Mouse (Mus musculus): ENCODE results near the gene Shisal1. TPM values are rescaled to one million over a fixed set of nuclear protein-coding genes. Genes with fewer than 3 reads are reported as not detected.

The Shisal1 gene
- total RNA-seq, 2 experiments from 2014 or later = 0.75 to 2.4 TPM

DNA sequence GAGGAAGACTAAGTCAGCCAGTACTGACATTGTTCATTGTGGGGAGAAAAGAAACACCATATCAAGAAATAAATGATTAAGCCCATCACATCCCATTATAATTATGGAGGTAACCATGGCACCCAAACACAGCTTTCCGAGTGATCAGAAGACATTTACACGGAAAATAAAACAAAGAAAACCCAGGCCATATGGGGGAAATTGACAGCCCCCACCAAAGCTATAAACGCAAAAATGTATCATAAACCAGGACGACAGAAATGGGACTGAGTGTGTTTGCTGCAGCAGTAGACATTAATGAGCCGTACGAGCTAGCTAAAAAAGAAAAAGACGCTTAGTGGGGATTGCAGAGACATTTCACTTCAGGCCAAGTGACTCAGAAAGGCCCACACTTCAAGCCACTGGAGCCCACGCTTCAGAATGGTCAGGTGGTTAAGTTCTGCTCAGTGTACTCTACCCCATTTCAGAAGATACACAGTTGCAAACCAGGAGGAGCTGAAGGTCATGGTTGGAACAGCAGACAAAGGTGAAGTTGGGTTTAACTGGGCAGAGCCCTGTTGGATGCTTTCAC is 60.8 kb downstream of the Shisal1 start:
- DNase-seq (ENCODE audit: low spot score) = no peak
- intact Hi-C loops (cut with DNase I) = no loop called here

DNA sequence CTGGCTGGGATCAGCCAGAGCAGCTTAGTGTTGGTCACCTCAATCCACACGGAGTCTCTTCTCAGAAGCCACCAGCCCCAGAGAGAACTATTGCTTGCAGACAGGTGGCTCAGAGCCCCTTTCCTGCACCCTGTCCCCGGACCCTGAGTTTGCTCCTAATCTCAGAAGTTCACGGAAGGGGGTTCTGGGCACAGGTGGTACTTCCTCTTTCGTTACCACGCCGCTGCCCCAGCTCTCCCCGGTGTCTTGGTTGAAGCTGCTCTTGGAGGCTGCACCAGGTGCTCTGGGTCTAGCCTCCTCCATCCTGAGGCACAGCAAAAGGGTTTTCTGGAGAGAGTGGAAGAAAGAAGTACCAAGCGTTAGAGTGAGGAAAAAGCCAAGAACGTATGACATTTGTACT is 62.8 kb downstream of the Shisal1 start:
- intact Hi-C loops (cut with DNase I) = no loop called here
- DNase-seq (ENCODE audit: low spot score) = no peak

DNA sequence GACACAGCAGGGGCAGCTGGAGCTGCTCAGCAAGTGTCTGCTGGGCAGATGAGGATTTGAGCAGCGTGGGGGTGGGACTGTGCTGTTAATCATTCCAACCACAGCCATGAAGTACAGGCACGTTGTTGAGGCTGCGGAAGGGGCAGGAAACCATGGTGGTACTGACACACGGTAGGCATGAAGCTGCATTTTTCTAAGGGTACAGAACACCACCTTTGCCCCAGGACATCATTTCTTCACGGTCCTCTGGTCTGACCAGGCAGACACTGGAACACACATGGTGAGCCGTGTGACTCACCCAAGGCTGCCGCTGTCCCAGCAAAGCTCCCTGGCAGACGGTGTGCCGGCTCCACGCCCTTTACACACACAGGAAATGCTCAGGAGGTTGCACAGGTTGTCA is 66.7 kb downstream of the Shisal1 start:
- intact Hi-C loops (cut with DNase I) = no loop called here
- DNase-seq (ENCODE audit: low spot score) = no peak

DNA sequence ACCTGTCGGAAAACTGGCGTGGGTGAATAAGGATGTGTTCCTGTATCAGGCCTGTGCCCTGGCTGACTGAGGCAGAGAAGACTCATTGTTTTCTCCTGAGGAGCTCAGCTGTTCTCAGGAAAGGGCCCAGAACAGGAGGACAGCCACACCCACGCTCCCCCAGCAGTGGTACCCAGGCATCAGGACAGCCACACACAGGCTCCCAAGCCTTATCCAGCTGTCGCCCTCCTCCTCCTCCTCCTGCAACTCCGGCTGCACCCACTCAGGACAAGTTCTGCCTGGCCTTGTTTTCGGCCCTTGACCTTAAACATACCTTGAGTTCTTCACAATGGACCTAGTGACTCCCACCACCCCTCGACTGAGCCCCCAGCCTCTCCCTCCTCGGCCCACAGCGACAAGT is 68.2 kb downstream of the Shisal1 start:
- intact Hi-C loops (cut with DNase I) = no loop called here
- DNase-seq (ENCODE audit: low spot score) = no peak

DNA sequence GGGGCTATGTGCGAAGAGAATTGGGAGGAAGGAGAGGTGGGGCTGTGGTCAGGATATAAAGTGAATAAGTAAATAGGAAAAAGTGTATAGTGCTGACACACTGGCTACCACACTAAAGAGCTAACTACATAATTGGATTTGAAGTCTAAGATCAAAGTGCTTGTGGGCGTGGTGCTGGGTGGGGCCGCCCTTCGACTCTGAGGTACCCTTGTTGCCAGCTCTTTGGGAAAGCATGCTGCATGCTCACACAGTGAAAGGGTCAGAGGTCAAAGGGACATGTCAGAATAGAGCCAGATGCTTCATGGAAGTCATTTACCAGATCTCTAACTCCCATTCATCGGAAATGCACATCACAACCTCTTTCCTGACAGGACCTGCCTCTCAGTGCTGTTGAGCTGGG is 74.1 kb downstream of the Shisal1 start:
- intact Hi-C loops (cut with DNase I) = no loop called here
- no peak for DNase-seq (ENCODE audit: low spot score)

DNA sequence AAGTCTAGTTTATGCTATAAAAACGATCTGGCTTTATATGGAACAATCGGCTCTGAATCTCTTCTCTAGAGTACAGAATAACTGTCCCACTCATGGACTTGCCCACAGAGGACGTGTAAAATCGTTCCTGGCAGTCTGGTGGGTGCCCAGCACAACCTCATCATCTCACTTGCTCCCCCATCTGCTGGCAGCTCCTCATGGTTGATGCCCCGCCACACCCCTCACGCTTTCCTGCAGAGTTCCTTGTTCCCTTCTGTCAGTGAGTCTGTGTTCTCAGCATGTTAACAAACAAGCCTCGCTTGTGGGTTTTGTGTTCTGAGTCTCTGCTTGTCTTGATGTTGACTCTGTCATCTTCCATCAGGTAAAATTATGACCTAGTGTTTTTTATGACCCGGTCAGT is 79.5 kb downstream of the Shisal1 start:
- no peak for DNase-seq (ENCODE audit: low spot score)
- intact Hi-C loops (cut with DNase I) = no loop called here

DNA sequence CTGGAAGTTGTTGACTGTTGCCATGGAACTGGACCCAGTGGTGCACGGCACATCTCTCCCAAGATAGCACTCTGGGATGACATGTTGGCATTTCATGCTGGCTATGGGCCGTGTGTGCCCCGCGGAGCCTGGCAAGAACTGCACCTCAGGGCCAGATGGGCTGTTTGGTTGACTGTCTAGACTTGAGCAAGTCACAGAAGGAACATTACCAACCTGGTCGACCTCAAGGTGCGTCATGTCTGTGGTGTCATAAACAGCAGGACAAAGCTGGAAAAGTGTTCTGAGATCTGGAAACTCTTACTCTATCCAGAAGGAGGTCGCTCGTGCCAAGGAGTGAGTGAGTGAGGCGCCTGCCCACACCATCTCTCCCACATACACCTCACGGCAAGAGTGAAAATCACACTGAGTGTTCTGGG is 80.3 kb downstream of the Shisal1 start:
- no peak for DNase-seq (ENCODE audit: low spot score)
- intact Hi-C loops (cut with DNase I) = no loop called here

DNA sequence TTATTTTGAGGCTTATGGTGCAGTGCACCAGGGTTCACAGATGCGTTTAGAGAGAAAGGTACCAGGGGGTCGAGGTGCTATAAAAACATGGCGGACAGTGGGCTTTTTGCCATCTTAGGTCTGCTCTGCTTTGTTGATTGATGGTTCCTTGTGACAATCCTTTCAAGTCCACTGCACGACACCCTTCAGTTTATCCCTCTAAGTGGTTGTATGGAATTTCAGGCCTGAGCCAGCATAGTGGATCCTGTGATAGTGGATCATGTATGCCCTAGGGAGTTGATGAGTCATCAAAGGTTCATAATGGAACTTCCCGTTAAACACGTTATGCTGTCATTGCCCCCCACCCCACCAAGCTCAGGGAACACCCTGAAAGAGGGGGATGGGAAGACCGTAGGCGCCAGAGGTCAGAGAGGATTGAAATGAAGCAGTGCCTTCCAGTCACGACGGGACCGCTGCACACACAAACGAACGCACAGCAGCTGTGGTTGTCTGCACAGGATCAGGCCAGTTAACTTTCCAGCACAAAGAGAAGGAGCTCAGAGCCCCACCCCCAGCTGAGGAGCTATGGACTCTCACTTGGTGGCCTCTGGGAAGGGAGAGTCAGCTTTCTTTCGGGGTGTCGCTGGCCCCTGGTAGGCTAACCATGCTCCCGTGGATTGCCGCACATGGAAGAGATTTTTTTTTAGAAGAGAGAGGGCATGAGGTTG is 81.1 kb downstream of the Shisal1 start:
- intact Hi-C loops (cut with DNase I) = no loop called here
- no peak for DNase-seq (ENCODE audit: low spot score)

DNA sequence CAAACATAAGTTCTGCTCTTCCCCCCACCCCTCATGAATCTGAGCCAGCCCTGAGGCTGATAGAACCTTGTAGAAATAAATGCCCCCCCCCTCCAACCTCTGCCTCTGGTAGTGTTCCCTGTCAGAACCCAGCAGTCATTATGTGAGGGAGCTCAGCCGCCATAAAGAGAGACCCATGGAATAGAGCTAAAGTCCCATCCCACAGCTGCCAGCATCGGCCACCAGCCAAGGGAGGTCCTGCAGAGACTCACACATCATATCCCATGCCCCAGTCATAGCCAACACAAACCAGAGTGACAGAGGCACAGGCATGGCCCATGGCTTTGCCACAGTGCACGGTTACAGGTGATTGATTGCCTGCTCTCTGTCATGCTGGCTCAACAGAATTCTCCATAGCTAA is 82.2 kb downstream of the Shisal1 start:
- intact Hi-C loops (cut with DNase I) = no loop called here
- DNase-seq (ENCODE audit: low spot score) = no peak

DNA sequence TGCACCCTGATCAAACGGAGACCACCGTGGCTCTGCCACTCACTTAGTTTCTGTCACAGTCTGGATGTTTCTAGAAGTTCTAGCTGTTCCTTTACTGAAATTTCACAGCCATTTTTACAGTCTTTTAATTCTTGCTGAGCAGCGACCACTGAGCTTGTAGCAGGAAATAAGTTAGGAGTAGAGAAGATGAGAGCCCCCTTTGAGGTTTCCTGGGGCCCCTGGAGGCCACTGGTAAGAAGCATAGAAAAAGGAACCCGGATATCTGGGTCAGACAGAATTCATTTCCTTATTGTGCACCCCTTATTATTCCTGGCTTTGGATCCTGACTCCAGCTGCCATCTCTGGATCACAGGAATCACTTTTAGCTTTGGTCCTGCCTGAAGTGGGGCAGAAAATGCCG is 91.8 kb downstream of the Shisal1 start:
- DNase-seq (ENCODE audit: low spot score) = no peak
- intact Hi-C loops (cut with DNase I) = no loop called here

DNA sequence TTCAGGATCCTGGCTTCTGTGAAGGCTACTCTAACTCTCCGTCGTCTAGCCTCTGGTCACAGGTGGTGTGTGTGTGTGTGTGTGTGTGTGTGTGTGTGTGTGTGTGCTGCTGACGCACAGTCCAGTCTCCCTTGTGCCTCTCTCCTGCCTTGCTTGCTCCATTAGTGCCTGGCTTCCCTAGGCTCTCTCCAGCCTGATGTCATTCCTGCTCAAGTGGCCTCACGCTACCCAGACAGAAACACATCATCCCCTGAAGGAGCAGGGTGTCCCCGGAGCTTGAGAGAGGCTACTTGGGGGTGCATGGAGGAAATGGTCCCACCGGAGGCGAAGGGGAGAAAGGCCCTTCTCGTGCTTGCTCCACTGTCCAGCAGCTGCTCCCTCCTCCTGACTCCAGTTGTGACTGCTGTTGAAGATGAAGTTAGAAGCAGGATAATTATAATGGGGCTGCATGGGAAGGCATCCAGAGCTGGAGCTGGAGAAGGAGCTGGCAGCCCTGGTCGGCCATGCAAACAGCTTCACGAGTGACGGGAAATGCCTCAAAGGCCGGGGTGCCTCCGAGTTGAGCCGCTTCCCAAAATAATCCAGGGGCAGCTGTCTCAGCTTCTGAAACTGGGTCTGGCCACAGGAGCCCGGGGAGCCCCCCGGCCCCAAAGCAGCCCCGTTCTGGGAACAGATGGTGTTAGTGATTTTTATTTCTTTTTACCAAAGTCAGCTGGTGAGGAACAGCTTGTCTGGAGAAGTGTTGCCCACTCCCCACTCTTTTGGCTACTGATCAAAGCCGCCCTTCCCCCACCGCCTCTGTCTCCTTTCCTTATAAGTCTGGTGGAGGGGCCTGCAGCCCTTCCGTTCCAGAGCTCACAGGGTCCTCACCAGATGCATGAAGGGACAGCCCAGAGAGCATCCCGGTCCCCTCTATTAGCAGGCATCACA is 94.7 kb downstream of the Shisal1 start:
- DNase-seq (ENCODE audit: low spot score) = no peak
- intact Hi-C loops (cut with DNase I) = no loop called here

DNA sequence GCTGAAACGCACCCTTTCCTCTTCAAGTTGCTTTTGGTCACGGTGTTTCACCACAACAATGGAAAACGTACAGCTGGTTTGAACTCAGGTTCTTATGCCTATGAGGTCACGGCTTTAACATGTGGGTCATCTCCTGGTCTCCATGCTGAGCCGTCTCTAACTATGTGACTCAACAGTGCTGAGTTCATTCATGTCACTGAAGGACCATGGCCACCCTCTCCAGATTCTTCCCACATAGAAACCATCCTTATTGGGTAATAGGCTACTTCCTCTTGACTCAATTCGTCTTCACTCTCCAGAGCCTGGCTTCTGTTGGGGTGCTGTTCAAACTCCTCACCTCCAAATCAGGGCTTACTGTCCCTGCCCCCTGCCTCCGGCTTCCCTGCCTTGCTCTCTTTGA is 95.6 kb downstream of the Shisal1 start:
- no peak for DNase-seq (ENCODE audit: low spot score)
- intact Hi-C loops (cut with DNase I) = no loop called here

DNA sequence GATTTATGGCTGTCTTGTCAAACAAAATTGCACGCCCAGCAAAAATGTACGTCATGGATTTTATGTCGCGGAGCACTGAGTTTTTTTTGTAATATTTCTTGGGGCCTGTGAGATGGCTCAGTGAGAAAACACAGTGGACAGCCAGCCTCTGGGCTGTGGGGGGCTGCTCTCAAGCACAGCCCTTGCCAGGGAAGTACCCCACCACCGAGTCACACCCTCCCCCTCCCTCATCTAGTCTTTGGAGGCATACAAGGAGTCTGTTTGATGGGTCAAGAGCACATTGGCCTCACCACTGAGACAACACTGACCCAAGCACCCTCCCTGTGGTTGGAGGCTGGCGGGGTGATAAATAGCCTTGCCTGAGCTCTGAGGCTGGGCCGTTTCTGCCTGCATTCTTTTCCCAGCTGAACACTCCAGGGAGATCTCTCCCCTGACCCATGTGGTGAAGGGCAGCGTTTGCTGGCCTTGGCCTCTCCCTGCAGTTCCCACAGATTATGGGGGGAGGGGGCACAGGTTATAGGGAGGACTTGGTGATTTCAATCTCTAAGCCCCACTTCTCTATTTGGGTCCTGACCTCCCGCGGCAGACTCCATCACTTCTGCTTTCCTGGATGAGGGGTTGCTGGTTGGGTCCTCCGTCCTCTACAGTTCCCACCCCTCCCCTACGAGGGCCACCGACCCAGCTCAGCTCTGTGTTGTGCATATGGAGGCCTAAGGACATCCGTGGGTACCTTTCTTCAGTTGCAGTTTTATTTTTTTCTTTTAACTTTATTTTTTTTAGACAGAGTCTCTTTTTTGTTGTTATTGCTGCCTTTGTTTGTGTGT is 96.8 kb downstream of the Shisal1 start:
- intact Hi-C loops (cut with DNase I) = no loop called here
- DNase-seq (ENCODE audit: low spot score) = no peak

DNA sequence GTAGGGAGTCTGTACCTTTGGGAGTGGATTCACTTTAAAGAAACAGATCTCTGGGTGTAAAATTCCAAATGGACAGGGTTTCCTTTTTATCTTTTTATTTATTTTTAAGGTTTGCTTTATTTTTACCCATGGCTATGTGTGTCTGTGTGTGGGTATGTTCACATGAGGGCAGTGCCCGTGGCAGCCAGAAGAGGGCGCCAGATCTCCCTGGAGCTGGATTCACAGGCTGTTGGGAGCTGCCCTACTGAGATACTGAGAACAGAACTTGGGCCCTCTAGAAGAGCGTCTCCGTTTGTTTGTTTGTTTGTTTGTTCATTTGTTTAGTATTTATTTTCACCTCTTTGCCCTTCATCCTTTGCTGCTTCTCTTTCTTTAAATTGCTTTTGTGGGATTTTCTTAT is 98.1 kb downstream of the Shisal1 start:
- intact Hi-C loops (cut with DNase I) = no loop called here

DNA sequence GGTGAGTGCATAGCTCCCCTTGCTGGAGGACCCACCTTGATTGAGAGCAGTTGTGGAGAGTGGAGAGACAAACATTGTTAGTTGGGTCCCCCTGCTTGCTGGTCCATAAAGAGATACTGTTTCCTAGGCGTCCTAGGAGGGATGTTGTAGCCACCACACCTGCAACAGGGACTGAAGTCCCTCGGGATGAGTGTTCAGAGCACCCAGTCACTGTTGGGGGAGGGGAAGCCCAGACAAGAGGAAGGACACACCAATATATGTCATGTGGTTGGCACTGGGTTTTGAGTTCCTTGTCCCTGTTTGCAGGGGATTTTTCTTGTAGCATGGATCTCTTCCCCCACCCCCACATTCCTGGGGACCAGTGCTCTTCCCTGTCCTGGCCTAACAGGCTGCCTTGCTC is 106.0 kb downstream of the Shisal1 start:
- intact Hi-C loops (cut with DNase I) = no loop called here
- DNase-seq (ENCODE audit: low spot score) = no peak

More for the DNA sequence above, 98.1 kb downstream of the Shisal1 start:
- DNase-seq (ENCODE audit: low spot score) = no peak

DNA sequence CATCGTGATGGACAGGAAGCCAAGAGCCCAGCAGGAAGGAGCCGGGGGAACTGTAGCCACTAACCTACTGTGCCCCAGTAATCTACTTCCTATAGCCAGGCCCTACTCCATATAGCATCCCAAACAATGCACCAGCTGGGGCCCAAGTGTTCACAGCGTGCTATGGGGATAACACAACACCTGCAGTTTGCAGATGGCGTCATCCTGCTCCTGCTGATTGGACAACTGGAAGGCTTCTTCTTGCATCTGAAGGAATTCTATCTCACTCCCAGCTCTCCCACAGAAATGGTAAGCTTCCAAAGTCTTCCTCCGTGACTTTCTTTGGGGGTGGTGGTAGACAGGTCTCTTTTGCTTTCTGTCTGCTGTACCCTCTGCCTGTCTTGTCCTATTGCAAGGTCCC is 109.3 kb downstream of the Shisal1 start:
- no peak for DNase-seq (ENCODE audit: low spot score)
- intact Hi-C loops (cut with DNase I) = no loop called here

DNA sequence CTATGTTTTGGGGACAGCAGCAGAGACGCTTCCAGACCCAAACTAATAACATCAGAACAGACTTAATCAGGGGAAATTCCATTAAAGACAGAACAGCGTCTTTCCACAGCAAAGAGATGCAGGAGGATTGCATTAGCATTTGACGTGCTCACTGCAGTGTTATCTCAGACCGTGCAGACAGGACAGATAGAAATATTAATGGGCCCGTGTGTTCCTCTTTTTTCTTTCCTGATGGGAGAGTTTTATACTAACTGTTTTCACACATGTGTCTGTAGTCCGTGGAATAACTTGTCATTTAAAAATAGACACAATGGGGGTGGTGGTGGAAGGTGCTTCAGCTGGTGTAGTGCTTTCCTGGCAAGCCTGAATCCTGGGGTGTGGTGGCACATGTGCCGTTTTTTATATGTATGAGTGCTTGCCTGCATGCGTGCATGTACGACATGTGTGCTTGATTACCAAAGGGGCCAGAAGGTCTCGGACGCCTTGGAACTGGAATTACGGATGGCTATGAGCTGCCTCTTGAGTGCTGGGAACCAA is 110.5 kb downstream of the Shisal1 start:
- DNase-seq (ENCODE audit: low spot score) = no peak

DNA sequence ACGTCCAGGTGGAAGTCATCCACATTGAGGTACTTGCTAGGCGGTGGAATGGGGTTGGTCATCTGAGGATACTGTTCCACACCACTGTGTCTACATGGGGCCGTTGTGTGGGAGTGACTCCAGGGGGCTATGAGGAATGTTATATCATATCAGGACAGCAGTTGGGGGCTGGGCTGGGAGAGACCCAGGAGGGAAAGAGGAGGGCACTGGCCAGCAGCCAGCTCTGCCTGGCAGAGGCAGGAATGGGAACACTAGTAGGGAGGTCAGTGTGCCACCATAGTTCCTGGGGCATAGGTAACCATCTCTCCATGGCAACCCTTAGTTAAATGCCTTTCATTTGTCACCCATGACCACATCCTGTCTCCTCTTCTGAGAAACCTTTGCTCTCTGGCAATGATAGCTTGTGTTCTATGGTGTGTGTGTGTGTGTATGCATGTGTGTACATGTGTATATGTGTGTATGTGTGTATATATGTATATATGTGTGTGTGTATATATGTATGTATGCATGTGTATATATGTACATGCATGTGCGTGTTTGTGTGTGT is 115.8 kb downstream of the Shisal1 start:
- intact Hi-C loops (cut with DNase I) = no loop called here

More for the DNA sequence above, 110.5 kb downstream of the Shisal1 start:
- intact Hi-C loops (cut with DNase I) = no loop called here

DNA sequence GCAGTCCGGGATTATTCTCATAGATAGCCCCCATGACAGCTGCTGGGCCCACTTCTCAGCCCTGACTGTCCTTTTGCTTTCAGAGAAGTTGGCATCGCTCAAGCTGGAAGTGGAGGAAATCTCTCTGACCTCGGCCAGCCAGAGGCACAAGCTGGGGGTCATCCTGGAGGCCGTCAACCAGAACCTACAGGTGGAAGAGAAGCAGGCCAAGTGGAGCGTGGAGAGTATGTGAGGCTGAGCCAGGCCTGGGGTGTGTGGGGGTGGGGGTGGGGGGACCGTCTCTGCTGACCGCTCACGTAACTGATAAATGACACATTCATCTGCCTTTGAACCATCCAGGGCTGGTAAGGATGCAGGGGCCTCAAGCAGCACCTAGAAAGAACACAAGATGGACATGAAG is 117.0 kb downstream of the Shisal1 start:
- intact Hi-C loops (cut with DNase I) = no loop called here
- DNase-seq (ENCODE audit: low spot score) = no peak

More for the DNA sequence above, 115.8 kb downstream of the Shisal1 start:
- no peak for DNase-seq (ENCODE audit: low spot score)
